Mouse (Mus musculus) hindbrain, embryonic 11.5 days (tissue): ENCODE data around the gene Dkc1. TPM values are rescaled to one million over a fixed set of nuclear protein-coding genes. Genes with fewer than 3 reads are reported as not detected.

ENCODE experiments used
- ATAC-seq: fragments of 200-750 bp; cut with Nextera tagmentation; 2 replicates; pipeline ENCODE4 v1.8.0; 2017; ENCODE audit warnings: mild to moderate bottlenecking, moderate TSS enrichment, moderate library complexity; ENCODE audit not compliant: low FRiP score
- DNase-seq: peaks from one replicate; pipeline ENCODE4 v3.0.0-alpha.2; 2015; ENCODE audit warnings: low spot score
- H3K27ac ChIP-seq: fragments of 300-500 bp; sonication (generic); 2 replicates; pipeline ENCODE4 v1.5.1; 2014; ENCODE audit warnings: mild to moderate bottlenecking, low read depth, low read length
- H3K27me3 ChIP-seq: fragments of 300-500 bp; sonication (generic); 2 replicates; pipeline ENCODE4 v1.6.1; 2014; ENCODE audit warnings: mild to moderate bottlenecking, low read length, moderate library complexity, mixed read lengths; ENCODE audit not compliant: control insufficient read depth, insufficient read depth
- H3K36me3 ChIP-seq: fragments of 300-500 bp; sonication (generic); 2 replicates; pipeline ENCODE4 v1.6.1; 2014; ENCODE audit warnings: mild to moderate bottlenecking, low read length, moderate library complexity, mixed read lengths; ENCODE audit not compliant: control insufficient read depth, insufficient read depth
- H3K4me1 ChIP-seq: fragments of 300-500 bp; sonication (generic); replicated peaks from 2 replicates; pipeline ENCODE4 v1.6.1; 2014; ENCODE audit warnings: low read length, mixed read lengths; ENCODE audit not compliant: control insufficient read depth, insufficient read depth
- H3K4me2 ChIP-seq: fragments of 300-500 bp; sonication (generic); replicated peaks from 2 replicates; pipeline ENCODE4 v1.6.1; 2014; ENCODE audit warnings: mild to moderate bottlenecking, low read depth, low read length
- H3K4me3 ChIP-seq: fragments of 300-500 bp; sonication (generic); 2 replicates; pipeline ENCODE4 v1.5.1; 2014; ENCODE audit warnings: low read depth, low read length
- H3K9ac ChIP-seq: fragments of 300-500 bp; sonication (generic); 2 replicates; pipeline ENCODE4 v1.6.1; 2014; ENCODE audit warnings: low read depth, low read length
- H3K9me3 ChIP-seq: fragments of 300-500 bp; sonication (generic); 2 replicates; pipeline ENCODE4 v1.6.1; 2016; ENCODE audit warnings: low read length; ENCODE audit not compliant: control insufficient read depth
- WGBS: fragments of 180-500 bp; shearing (Covaris S2); extraction: QIAGEN DNeasy Blood & Tissue Kit; methylation state at CpG from one replicate; pipeline ENCODE4 v1.1.7; 2014; 5-methylcytosine and 5-hydroxymethylcytosine counted together
- polyA plus RNA-seq: library from polyadenylated mRNA; unstranded; fragments of >200 nt; fragmentation: Nextera tagmentation; extraction: Ambion mirVana; gene quantifications from 2 replicates; pipeline ENCODE4 v1.2.1, GENCODE M21; 2014

The Dkc1 gene
- polyA plus RNA-seq, 1 experiment from 2014 or later: 117 TPM

- peak overlapping the region; percentile 49 for H3K4me2 ChIP-seq
- ATAC-seq (peak; percentile 28; the same call in 1 of the 2 replicates), DNase-seq (peak; percentile 28)
- H3K27ac ChIP-seq: no peak overlapping the region
- H3K4me1 ChIP-seq: no peaks in the 10 kb centered on the region
- no peaks in the 10 kb centered on the region for H3K36me3 ChIP-seq
- H3K4me3 ChIP-seq: peak overlapping the region; percentile 50
- H3K27me3 ChIP-seq: no peaks in the 10 kb centered on the region
- WGBS: 18% methylated on average over 22 of the region's 23 CpGs
- no peaks in the 10 kb centered on the region for H3K9me3 ChIP-seq
- peak overlapping the region; percentile 58 for H3K9ac ChIP-seq
Observed at GRCm38 (mm10) chrX:75096163-75096770, 613 bp downstream of the Dkc1 start.

- no peaks in the 10 kb centered on the region for H3K36me3 ChIP-seq
- no peaks in the 10 kb centered on the region for H3K4me1 ChIP-seq
- no peak for DNase-seq
- no peaks in the 10 kb centered on the region for H3K27me3 ChIP-seq
- no peak for ATAC-seq
- H3K9me3 ChIP-seq: no peaks in the 10 kb centered on the region
- H3K27ac ChIP-seq: no peak overlapping the region
- no peak overlapping the region for H3K9ac ChIP-seq
- H3K4me2 ChIP-seq: no peak overlapping the region
- 86% methylated on average over 8 of the region's 8 CpGs for WGBS
- no peak overlapping the region for H3K4me3 ChIP-seq
Observed at GRCm38 (mm10) chrX:75098799-75099198, 3.1 kb downstream of the Dkc1 start.

DNA sequence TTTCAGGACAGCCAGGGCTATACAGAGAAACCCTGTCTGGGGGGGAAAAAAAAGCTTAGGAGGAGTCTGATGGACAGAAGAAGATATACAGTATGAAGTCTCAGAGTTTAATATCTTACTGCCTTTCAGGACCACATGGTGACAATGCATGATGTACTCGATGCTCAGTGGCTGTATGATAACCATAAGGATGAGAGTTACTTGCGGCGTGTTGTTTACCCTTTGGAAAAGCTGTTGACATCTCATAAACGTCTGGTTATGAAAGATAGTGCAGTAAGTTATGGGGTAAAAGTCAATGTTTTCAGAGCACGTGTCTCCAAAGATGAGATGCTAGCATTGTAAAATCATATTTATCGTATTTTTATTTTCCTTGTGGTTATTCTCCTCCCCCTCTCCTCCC lies 6.6 kb downstream of the Dkc1 start:
- Histone ChIP-seq H3K4me2 (no peak overlapping the region), H3K27ac (no peak overlapping the region), H3K4me1 (no peaks in the 10 kb centered on the region), H3K36me3 (no peaks in the 10 kb centered on the region), H3K27me3 (no peaks in the 10 kb centered on the region), H3K9me3 (no peaks in the 10 kb centered on the region), H3K4me3 (no peak overlapping the region), H3K9ac (no peak overlapping the region)
- DNase-seq: no peak
- ATAC-seq: no peak
- 93% methylated on average over 6 of the region's 6 CpGs for WGBS

DNA sequence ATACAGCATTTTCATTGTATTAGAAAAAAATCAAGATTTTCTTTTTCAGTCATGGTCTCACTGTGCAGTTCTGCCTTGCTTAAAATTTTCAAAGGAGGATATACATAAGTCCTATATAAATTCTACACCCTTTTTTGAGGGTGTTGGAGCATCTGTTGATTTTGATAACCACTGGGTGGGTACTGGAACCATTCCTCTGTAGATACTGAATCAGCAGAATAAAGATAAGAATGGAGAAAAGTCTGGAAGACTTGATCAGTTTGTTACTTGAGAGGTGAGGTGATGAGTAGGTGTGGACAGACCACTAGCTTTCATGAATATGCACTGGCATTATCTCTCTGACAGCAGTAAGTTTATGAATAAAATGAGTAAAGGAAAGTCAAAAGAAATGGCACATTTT lies 19.9 kb downstream of the Dkc1 start:
- ATAC-seq (no peak), DNase-seq (no peak)
- Histone ChIP-seq H3K4me2 (no peak overlapping the region), H3K9ac (no peak overlapping the region), H3K27ac (no peak overlapping the region), H3K4me1 (no peaks in the 10 kb centered on the region), H3K36me3 (no peaks in the 10 kb centered on the region), H3K4me3 (no peak overlapping the region), H3K9me3 (no peaks in the 10 kb centered on the region), H3K27me3 (no peaks in the 10 kb centered on the region)

GRCm38 (mm10) chrX:75125606-75126005 lies 30.0 kb downstream of the Dkc1 start:
- Histone ChIP-seq H3K27me3 (no peaks in the 10 kb centered on the region), H3K4me1 (no peaks in the 10 kb centered on the region), H3K9ac (no peak overlapping the region), H3K4me2 (no peak overlapping the region), H3K27ac (no peak overlapping the region), H3K4me3 (no peak overlapping the region), H3K36me3 (no peaks in the 10 kb centered on the region), H3K9me3 (no peaks in the 10 kb centered on the region)
- ATAC-seq (no peak), DNase-seq (no peak)
- WGBS: 91% methylated on average over 3 of the region's 3 CpGs

DNA sequence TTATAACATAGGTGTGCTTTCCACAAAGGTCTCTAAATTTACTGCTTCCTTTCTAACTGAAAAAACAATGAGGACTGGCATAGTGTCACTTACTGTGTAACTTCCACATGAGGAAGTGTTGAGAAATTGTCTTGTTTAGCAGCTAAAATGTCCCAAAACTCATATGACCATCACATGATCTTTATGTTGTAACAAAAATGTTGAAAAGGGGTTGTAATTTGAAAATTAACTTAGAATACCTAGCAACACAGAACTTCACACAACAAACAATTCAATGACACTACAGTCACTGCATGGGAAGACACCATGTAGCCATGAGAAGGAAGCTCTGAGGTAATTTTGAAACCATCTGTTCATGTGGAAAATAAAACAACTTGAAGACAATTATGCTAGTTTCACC lies 31.2 kb downstream of the Dkc1 start:
- H3K27me3 ChIP-seq: no peaks in the 10 kb centered on the region
- H3K4me3 ChIP-seq: no peak overlapping the region
- H3K36me3 ChIP-seq: no peaks in the 10 kb centered on the region
- H3K4me1 ChIP-seq: no peaks in the 10 kb centered on the region
- H3K4me2 ChIP-seq: no peak overlapping the region
- H3K9me3 ChIP-seq: no peaks in the 10 kb centered on the region
- no peak overlapping the region for H3K27ac ChIP-seq
- no peak for ATAC-seq
- no peak overlapping the region for H3K9ac ChIP-seq
- DNase-seq: no peak

DNA sequence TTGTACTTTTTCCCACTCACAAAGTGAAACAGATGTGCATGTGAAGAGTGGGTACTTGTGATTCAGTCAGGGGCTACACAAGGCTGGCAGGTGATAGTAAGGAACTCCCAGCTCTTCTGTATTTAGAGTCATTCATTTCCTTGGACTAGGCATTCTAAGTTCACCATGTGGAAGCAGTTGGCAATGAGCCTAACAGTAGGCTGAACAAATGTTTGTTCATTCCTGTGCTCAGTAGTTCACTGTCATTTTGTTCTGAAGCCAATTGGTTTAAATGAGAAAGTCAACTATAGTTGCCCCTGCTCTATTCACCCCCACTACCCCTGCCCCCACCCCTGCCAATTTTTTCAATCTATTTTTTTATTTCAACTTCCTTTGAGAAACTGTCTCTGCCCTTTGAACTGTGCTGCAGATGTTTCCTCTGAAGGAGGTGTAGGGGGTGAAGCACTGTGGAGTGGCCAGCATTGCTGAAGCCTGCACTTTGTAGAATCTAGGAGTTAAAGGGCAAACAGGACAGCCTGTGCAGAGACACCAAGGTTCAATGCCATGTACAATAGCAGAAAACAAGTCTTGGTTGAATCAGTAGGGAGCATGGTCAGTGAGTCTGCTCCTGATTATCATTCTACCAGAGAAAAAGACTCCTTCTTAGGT lies 32.8 kb downstream of the Dkc1 start:
- no peak overlapping the region for H3K9ac ChIP-seq
- no peak overlapping the region for H3K4me2 ChIP-seq
- H3K27ac ChIP-seq: no peak overlapping the region
- no peaks in the 10 kb centered on the region for H3K27me3 ChIP-seq
- H3K9me3 ChIP-seq: no peaks in the 10 kb centered on the region
- no peak overlapping the region for H3K4me3 ChIP-seq
- no peak for DNase-seq
- H3K36me3 ChIP-seq: no peaks in the 10 kb centered on the region
- H3K4me1 ChIP-seq: no peaks in the 10 kb centered on the region
- no peak for ATAC-seq

DNA sequence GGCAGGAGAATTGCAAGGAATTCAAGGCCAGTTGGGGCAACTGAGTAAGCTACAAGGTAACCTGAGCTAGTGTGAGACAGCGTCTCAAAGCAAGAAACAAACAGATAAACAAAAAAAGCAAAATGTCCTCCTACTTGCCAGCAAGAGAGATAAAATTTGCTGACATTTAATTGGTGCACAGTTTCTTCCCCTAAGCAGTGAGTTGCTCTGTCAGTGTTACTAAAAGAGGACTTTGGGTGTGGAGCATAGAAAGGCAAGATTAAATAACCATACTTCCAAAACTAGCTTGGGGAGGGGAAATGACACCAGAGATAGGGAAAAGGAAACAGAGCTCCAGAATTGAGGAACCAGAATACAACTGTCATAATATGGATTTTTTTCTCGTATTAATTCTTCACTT lies 33.8 kb downstream of the Dkc1 start:
- Histone ChIP-seq H3K4me2 (no peak overlapping the region), H3K9ac (no peak overlapping the region), H3K4me3 (no peak overlapping the region), H3K4me1 (no peaks in the 10 kb centered on the region), H3K27ac (no peak overlapping the region), H3K27me3 (no peaks in the 10 kb centered on the region), H3K36me3 (no peaks in the 10 kb centered on the region), H3K9me3 (no peaks in the 10 kb centered on the region)
- WGBS: 79% methylated on average over 2 of the region's 2 CpGs
- ATAC-seq (no peak), DNase-seq (no peak)

DNA sequence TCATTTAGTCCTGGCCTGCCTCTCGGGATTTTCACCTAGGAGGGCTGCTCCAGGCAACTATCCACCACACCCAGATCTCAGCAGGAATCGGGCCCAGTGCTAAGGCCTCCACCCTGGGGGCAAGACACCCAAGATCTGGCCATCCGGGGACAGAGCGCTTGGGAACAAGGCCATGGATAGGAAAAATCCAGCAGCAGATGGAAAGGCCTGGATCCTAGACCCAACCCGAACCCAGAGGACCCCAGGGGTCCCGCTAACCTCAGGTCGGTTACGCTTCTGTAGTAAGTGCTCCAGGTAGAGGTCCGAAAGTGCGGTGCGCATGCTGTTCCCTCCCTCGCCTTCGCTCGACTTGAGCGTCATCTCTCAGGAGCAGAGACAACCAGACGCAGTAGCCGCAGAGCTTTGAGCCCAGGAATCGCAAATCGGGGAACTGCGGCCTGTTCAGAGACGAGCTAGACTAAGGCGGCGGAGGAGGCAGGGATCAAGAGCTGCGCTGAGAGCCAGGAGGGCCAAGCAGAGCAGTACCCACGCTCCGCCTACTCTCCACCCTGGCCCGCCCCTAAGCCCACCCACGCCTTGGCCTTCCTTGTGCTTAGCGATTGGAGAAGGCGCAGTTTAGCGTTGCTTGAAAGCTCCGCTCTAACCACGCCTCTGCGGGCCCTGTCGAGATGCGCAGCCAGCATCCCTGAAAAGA lies 35.0 kb downstream of the Dkc1 start, which contains the start of gene Mpp1:
TSS of gene Mpp1 (minus strand) at position 550 of the 694 bp plus-strand sequence.
- peak; percentile 99 for ATAC-seq
- peak within 1 kb of the TSS; percentile 47 for H3K9ac ChIP-seq
- WGBS: 20% methylated on average over 31 of the region's 36 CpGs
- DNase-seq: peak; percentile 82
- no peaks in the 10 kb centered on the region for H3K27me3 ChIP-seq
- H3K4me2 ChIP-seq: peak within 1 kb of the TSS; percentile 52
- H3K36me3 ChIP-seq: no peaks in the 10 kb centered on the region
- H3K4me1 ChIP-seq: no peaks in the 10 kb centered on the region
- H3K4me3 ChIP-seq: peak within 1 kb of the TSS; percentile 36
- no peak within 1 kb of the TSS for H3K27ac ChIP-seq
- no peaks in the 10 kb centered on the region for H3K9me3 ChIP-seq
